Mouse (Mus musculus): ENCODE data around the gene Nlk. TPM values are rescaled to one million over a fixed set of nuclear protein-coding genes. Genes with fewer than 3 reads are reported as not detected.
A peak's percentile ranks its signal among the peaks of the same experiment; 100 is the strongest.

The Nlk gene
- polyA plus RNA-seq, 1 experiment: 41.0 TPM

DNA sequence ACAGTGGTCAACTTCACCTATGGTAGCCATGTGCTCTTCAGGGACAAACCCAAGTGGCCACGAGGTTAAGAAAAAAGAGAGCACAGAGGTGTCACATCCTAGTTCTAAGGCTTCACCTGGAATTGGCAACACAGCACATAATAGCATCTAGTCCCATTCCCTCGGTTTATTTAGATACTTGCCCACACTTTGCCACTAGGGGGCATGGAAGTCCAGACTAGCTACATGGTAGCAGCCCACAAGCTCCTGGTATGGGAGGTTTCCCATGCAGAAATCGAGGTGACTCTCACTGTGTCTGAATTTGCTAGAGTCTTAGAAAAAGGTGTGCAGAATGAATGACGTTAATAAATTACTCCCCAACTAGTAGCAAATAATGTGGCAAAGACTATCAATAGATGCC, 136.7 kb downstream of the Nlk start:
- DNase-seq (ENCODE audit: low read depth): peak; percentile 90

DNA sequence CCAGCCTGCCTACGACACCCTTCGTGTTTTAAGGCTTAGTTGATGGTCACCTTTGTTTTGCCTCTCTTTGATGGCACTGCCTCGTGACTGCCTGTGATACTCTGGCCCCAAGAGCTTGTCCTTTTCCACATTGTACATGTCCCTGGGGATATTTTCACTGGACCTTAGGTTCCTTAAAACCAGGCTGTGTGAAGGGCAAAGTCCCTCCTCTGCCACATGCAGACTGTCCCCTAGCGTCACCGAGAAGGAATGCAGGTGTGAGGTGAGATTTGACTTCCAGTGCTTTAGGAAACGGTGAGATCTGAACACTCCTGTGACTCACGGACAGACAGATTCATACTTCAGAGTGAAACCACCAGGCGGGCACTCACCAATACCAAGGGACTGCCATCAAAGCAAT, 139.9 kb downstream of the Nlk start:
- DNase-seq (ENCODE audit: low read depth): no peak
- TF ChIP-seq CTCF (IDR thresholded peaks at IDR 0.05; ENCODE audit: borderline replicate concordance, extremely low read depth, insufficient read depth, insufficient read length): peak; percentile 44; the same call in 1 of the 2 replicates
- no peak for TF ChIP-seq POLR2A (IDR thresholded peaks at IDR 0.05; ENCODE audit: borderline replicate concordance, extremely low read depth, insufficient read depth, insufficient read length, poor library complexity, severe bottlenecking)

More for the DNA sequence above, 136.7 kb downstream of the Nlk start:
- TF ChIP-seq CTCF (IDR thresholded peaks at IDR 0.05; ENCODE audit: borderline replicate concordance, extremely low read depth, insufficient read depth, insufficient read length) (peak; percentile 86; the same call in 1 of the 2 replicates), POLR2A (IDR thresholded peaks at IDR 0.05; ENCODE audit: borderline replicate concordance, extremely low read depth, insufficient read depth, insufficient read length, poor library complexity, severe bottlenecking) (no peak)

DNA sequence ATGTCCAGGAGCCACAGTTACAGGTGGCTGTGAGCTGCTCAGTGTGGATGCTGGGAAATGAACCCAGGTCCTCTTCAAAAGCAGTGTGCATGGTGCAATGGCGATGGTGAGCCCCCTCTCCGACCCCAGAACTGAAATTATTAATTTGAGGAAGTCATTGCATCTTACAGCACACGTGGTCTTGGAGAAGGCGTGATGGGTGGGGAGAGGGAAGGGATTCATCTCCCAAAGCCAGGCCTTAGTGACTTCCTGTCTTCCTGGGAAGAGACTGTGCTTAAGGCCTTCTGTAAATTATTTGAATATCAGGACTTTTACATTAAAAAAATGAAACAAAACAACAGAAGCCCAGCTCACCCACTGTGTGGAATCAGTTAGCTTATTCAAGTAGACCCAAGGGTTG, 141.1 kb downstream of the Nlk start:
- DNase-seq (ENCODE audit: low read depth): no peak
- TF ChIP-seq CTCF (IDR thresholded peaks at IDR 0.05; ENCODE audit: borderline replicate concordance, extremely low read depth, insufficient read depth, insufficient read length): no peak
- TF ChIP-seq POLR2A (IDR thresholded peaks at IDR 0.05; ENCODE audit: borderline replicate concordance, extremely low read depth, insufficient read depth, insufficient read length, poor library complexity, severe bottlenecking): no peak

DNA sequence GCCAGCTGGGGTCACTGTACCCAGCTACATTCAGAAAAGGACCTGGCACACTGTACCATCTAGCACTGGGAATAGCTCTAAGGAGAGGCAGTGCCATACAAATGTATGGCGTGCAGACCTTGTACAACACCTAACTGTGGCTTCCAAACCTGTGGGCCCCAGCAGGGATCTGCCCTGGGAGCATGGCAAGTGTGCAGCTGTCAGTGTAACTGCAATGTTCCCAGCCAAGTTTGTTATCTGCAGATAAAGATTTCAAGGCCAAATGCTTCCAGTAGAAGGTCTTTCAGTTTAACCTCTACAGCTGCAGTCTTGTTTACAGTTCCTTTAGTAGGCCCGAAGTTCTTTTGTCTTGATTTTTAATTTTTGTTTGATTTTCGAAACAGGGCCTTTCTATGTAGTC, 141.6 kb downstream of the Nlk start:
- no peak for TF ChIP-seq CTCF (IDR thresholded peaks at IDR 0.05; ENCODE audit: borderline replicate concordance, extremely low read depth, insufficient read depth, insufficient read length)
- no peak for TF ChIP-seq POLR2A (IDR thresholded peaks at IDR 0.05; ENCODE audit: borderline replicate concordance, extremely low read depth, insufficient read depth, insufficient read length, poor library complexity, severe bottlenecking)
- no peak for DNase-seq (ENCODE audit: low read depth)

DNA sequence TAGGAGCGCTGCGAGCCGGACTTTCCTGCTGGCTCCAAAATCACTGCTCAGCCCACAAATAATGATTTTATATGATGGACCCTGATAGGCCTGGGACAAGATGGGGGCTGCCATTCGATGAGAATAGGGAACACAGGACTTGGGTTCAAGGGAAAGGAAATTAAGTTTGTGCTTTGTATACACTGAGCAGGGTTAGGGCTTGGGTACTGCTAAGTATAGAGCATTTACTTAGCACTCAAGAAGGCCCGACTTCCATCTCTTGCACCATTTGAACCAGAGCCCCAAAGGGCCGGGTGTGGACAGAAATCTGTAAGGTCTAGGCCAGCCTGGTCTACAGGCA, 146.1 kb downstream of the Nlk start:
- no peak for DNase-seq (ENCODE audit: low read depth)
- TF ChIP-seq CTCF (IDR thresholded peaks at IDR 0.05; ENCODE audit: borderline replicate concordance, extremely low read depth, insufficient read depth, insufficient read length): no peak
- TF ChIP-seq POLR2A (IDR thresholded peaks at IDR 0.05; ENCODE audit: borderline replicate concordance, extremely low read depth, insufficient read depth, insufficient read length, poor library complexity, severe bottlenecking): no peak

DNA sequence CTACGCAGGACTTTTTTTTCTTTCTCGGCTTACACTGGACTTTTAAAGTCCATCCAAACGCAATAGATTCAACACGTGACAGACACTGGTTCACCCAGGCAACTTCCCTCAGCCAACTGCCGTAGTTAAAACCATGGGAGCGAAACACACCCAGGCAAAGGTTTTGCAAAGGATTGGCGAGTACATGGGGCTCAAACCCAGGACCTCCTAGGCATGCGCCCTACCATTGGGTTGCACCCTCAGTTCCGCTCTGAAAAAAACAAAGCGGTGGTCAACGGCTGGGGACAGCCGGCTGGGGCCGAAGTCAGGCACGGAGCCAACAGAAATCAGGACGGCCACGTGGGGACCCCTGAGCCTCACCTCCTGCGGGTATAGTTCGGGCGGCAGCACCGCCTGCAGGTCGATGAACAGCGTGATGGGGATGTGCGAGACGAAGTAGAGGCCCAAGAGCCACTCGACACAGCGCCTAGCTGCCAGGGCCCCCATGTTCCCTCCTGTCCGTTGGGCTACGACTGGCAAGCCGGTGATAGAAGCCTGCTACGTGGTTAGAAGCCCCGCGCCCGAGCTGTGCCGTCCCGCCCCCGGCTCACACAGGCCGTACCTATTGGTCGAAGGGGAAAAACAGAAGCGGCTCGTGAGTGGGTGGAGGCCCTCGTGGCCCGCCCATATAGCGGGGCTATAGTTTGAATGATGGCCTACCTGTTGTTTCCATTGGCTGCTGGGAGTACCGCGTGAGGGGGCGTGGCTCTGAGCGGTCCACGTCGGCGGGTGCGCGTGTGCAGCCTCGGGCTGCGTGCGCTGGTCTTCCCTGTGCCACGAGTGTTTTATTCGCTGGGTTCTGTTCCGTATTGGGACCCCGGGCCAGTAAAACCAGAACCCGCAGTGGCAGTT, 146.8 kb downstream of the Nlk start, which contains the start of gene Tmem97:
Tmem97 (minus strand) TSS at position 610 of the 891 bp plus-strand sequence.
- TF ChIP-seq CTCF (IDR thresholded peaks at IDR 0.05; ENCODE audit: borderline replicate concordance, extremely low read depth, insufficient read depth, insufficient read length) (no peak), POLR2A (IDR thresholded peaks at IDR 0.05; ENCODE audit: borderline replicate concordance, extremely low read depth, insufficient read depth, insufficient read length, poor library complexity, severe bottlenecking) (peak; percentile 82)

DNA sequence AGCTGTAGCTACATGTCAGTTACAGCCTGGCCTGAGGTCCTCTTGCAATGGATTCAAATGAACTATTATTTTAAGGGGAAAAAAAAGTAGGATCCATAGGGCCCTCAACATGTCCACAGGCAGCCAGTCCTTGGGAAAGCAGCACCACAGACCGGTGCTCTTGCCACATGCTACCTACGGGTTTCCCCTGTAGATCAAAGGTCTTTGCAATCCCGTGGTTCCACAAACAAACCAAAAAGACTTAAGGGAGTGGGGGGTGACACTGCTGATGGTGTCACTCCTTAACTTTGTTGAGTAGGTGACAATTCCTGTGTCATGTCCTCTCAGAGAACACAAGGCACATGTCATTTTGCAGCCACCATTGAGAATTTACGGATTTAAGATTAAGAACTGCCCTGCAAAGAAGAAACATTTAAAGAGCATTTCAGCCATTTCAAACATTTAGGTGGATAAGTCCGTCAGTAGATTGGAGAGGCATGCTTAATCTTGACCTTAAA, 147.6 kb downstream of the Nlk start:
- DNase-seq (ENCODE audit: low read depth): no peak
- TF ChIP-seq CTCF (IDR thresholded peaks at IDR 0.05; ENCODE audit: borderline replicate concordance, extremely low read depth, insufficient read depth, insufficient read length) (no peak), POLR2A (IDR thresholded peaks at IDR 0.05; ENCODE audit: borderline replicate concordance, extremely low read depth, insufficient read depth, insufficient read length, poor library complexity, severe bottlenecking) (no peak)

More for the DNA sequence above, 146.8 kb downstream of the Nlk start, which contains the start of gene Tmem97:
- DNase-seq (ENCODE audit: low read depth): peak; percentile 99

DNA sequence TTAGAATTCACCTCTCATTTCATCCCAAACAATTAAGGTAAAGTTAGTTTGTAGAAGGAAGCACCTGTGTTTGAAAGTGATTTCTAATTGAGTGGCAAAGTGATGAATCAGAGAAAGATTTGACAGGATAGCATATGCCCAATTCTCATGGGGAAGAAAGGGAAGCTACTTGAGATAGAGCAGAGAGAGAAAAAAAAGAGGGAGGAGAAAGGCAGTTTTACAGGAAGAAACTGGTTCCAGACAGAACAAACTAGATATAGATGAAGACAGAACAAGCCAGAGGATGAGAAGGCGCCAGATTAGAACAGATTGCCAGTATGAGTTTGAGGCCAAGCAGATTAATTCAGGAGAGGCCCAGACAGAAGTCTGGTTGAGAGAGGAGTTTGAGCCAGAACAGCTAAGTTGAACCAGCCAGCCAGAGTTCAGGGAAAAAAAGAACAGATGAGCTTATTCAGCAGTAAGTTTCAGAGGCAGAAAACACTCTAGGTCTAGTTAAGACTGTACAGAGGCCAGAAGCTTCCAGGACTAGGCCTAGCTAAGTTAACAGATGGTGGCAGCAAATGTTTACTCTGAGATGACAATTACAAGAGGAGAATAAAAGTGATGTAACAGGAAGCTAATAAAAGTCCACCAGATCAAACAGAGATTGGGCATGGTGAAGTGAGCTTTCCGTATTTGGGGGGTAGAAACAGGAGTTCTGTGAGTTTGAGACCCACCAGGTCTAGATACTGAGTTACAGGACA, 149.3 kb downstream of the Nlk start:
- no peak for DNase-seq (ENCODE audit: low read depth)
- TF ChIP-seq POLR2A (IDR thresholded peaks at IDR 0.05; ENCODE audit: borderline replicate concordance, extremely low read depth, insufficient read depth, insufficient read length, poor library complexity, severe bottlenecking) (no peak), CTCF (IDR thresholded peaks at IDR 0.05; ENCODE audit: borderline replicate concordance, extremely low read depth, insufficient read depth, insufficient read length) (no peak)

DNA sequence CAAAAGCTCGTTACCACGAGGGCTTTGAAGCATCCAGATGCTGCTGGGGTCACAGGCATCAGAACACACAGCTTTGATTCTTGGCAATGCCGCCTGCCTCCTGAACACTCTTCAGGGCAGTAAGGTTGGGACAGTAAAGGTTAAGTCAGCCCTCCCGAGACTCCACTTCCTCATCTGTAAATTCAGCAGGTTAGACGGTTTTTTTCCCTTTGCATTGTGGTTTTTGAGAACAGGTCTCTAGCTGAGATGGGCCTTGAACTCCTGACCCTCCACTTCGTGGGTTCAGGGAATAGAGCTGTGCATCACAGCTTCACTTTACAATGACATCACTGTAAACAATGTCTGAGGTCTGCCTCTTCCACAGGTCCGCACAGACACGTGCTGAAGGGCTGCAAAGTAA, 152.0 kb downstream of the Nlk start:
- DNase-seq (ENCODE audit: low read depth): no peak
- TF ChIP-seq POLR2A (IDR thresholded peaks at IDR 0.05; ENCODE audit: borderline replicate concordance, extremely low read depth, insufficient read depth, insufficient read length, poor library complexity, severe bottlenecking) (no peak), CTCF (IDR thresholded peaks at IDR 0.05; ENCODE audit: borderline replicate concordance, extremely low read depth, insufficient read depth, insufficient read length) (no peak)

DNA sequence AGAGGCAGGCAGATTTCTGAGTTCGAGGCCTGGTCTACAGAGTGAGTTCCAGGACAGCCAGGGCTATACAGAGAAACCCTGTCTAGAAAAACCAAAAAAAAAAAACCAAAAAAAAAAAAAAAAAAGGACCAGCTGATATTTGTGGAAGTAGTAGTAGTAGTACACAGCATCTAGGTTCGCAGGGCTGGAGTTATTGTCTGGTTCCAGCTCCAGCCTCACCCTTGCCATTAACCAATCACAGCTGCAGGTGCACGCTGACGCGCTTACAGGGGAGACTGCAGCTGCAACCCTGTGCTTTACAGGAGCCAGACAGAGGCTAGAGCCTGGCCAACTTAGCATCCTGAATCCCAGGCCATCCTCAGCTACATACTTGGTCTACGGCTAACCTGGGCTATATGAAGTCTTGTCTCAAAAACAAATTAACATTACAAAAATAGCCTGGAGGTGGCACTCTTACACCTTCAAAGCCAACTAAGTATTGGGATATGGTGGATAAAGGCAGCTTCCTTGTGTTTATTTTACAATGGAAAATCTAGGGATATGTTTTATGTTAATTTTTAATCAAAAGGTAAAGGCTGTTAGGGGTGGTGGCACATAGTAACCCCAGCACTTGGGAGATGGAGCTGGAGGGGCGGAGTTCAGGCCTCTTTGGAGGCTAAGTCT, 152.6 kb downstream of the Nlk start:
- peak; percentile 24 for DNase-seq (ENCODE audit: low read depth)
- TF ChIP-seq CTCF (IDR thresholded peaks at IDR 0.05; ENCODE audit: borderline replicate concordance, extremely low read depth, insufficient read depth, insufficient read length) (no peak), POLR2A (IDR thresholded peaks at IDR 0.05; ENCODE audit: borderline replicate concordance, extremely low read depth, insufficient read depth, insufficient read length, poor library complexity, severe bottlenecking) (no peak)

DNA sequence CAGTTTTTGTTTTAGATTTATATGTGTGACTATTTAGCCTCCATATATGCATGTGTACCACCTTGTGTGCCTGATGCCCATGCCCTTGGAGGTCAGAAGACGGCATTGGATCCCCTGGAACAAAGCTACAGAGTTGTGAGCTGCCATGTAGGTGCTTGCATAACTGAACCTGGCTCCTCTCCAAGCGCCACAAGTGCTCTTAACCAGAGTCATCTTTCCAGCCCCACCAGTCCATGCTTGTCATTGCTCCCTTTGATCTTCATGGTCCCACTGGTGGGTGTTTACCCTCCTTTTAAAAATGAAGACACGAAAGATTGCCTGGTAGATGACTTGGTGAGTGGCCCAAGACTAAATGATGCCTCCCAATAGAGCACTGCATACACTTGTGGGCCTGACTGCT, 156.8 kb downstream of the Nlk start:
- DNase-seq (ENCODE audit: low read depth): no peak
- no peak for TF ChIP-seq POLR2A (IDR thresholded peaks at IDR 0.05; ENCODE audit: borderline replicate concordance, extremely low read depth, insufficient read depth, insufficient read length, poor library complexity, severe bottlenecking)
- TF ChIP-seq CTCF (IDR thresholded peaks at IDR 0.05; ENCODE audit: borderline replicate concordance, extremely low read depth, insufficient read depth, insufficient read length): no peak

All from brain, embryonic 14.5 days (tissue).